Mouse (Mus musculus) lung, adult 2 months (tissue): Measurements from ENCODE around the gene Lrrc32. TPM values are rescaled to one million over a fixed set of nuclear protein-coding genes. Genes with fewer than 3 reads are reported as not detected.
A peak's percentile ranks its signal among the peaks of the same experiment; 100 is the strongest.

Experiments
- DNase-seq: peaks from one replicate; pipeline ENCODE4 v3.0.0; 2022
- H3K4me1 ChIP-seq: fragments of 200-500 bp; 2 replicates; pipeline ENCODE4 v1.6.1; 2011; ENCODE audit warnings: low read length; ENCODE audit not compliant: control insufficient read depth, insufficient read depth
- H3K4me3 ChIP-seq: fragments of 200-500 bp; replicated peaks from 2 replicates; pipeline ENCODE3; 2011; ENCODE audit warnings: low read depth, mild to moderate bottlenecking, control low read depth, low read length; ENCODE audit errors: extremely low read depth
- CTCF ChIP-seq: fragments of 200-500 bp; IDR thresholded peaks from 2 replicates; pipeline ENCODE4 v1.5.1; 2011; ENCODE audit warnings: mild to moderate bottlenecking, low read length, control low read depth; ENCODE audit not compliant: insufficient read depth
- POLR2A ChIP-seq: fragments of 200-500 bp; IDR thresholded peaks from 2 replicates; pipeline ENCODE4 v1.6.1; 2011; ENCODE audit warnings: low read depth, mild to moderate bottlenecking, control low read depth, low read length, borderline replicate concordance; ENCODE audit errors: extremely low read depth
- WGBS: fragments of 180-500 bp; shearing (Covaris S2); methylation state at CpG from one replicate; pipeline ENCODE4 v1.1.7; 2018; 5-methylcytosine and 5-hydroxymethylcytosine counted together
- polyA plus RNA-seq: library from polyadenylated mRNA; depleted of rRNA; stranded (reverse); fragments of >200 nt; gene quantifications from 2 replicates; pipeline ENCODE4 v1.2.3, GENCODE M21; 2012

Lrrc32 gene
- polyA plus RNA-seq, 1 experiment: 38.4 TPM

DNA sequence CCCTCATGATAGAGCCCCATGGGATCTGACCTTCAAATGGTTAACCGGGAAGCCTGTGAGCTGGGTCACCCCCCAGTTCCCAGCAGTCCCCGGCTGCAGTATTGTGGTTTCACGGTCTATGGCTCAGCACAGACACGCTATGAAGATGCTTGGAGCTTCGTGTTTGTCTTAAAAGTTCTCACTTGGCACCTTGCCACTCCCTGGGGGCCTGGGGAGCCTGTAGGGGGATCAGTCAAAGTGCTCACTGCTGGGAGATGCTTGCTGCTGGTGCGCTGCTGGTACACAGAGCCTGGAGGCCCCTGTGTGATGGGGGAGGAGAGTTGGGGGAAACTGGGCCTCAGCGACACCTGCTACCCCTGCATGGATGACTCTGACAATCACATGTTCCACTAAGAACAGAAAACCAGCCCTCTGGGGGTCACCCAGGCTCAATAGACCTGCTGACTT is 2.6 kb upstream of the Lrrc32 start:
- Histone ChIP-seq H3K4me1 (peaks cover 7% of the 10 kb centered on the region; the same call in 1 of the 2 replicates), H3K4me3 (no peak overlapping the region)
- WGBS: 77% methylated on average over 7 of the region's 7 CpGs
- TF ChIP-seq CTCF (no peak), POLR2A (no peak)
- DNase-seq: no peak

DNA sequence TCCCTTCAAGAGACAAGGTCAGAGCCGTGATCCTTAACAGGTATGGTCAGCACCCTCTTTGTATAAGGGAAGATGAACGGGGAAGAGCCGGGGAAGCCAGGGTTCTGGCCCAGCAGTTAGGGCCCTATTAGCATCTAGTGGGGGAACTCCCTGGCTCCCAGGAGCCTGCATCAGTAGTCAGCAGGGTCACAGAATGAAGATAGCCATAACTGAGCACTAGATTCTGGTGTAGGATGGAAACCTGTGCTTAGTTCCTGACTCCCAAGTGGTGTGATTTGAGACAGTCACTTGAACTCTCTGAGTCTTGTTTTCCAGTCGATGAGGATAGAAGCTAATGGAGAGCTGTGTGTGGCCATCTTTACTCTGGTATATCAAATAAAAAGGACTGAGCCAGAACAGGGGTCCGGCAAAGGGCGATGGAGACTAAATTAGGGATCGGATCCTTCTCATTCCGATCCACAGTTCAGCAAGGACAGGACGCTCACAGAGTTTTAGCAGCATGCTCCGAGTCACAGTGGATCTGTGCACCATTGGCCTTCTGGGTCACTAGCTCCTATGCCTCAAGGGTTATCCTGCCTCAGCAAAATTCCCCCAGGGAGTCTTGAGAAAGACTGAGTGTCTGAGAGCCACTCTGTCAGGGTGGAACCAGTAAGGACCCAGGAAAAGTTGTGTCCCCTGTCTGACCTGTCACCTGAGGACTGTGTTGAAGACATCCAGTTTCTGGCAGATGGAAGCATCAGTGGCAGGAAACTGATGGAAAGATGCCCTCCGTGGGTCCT is 1.7 kb upstream of the Lrrc32 start:
- no peak overlapping the region for H3K4me3 ChIP-seq
- 94% methylated on average over 11 of the region's 11 CpGs for WGBS
- H3K4me1 ChIP-seq: peaks cover 7% of the 10 kb centered on the region; the same call in 1 of the 2 replicates
- DNase-seq: no peak
- no peak for TF ChIP-seq CTCF
- no peak for TF ChIP-seq POLR2A

DNA sequence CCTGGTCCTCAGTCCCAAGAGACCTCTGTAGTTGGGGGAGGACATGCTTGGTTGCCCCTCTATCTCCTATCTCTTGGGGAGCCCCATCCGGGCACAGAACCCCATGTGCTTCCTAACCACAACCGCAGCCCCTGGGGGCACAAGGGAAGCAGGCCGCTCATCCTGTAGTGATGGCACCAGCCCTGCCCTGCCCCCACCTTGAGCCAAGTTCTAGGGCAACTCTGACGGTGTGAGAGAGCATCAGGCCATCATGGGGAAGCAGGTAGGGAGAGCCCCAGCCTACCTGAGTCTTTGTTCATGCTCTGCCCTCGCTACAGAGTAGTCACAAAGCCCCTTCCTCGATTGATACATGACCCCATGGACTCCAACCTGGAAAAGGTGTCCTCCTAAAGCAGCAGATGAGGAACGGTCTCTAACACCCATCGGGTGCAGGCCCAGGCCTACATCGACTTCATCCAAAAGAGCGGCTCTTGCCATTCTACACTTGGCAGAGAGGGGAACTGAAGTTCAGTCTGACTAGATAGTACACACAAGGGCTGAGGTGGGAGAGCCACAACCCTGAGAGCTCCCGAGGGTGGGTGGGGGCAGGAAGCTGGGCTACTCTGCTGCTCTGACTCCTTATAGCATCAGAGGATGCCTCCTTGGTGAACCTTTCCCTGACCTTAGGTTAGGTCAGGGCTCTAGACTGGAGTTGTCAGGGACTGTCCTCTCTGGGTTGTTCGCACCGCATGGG is 519 bp upstream of the Lrrc32 start:
- no peak for TF ChIP-seq POLR2A
- TF ChIP-seq CTCF: no peak
- no peak for DNase-seq
- Histone ChIP-seq H3K4me1 (no peaks in the 10 kb centered on the region), H3K4me3 (no peak overlapping the region)
- WGBS: 85% methylated on average over 13 of the region's 13 CpGs

DNA sequence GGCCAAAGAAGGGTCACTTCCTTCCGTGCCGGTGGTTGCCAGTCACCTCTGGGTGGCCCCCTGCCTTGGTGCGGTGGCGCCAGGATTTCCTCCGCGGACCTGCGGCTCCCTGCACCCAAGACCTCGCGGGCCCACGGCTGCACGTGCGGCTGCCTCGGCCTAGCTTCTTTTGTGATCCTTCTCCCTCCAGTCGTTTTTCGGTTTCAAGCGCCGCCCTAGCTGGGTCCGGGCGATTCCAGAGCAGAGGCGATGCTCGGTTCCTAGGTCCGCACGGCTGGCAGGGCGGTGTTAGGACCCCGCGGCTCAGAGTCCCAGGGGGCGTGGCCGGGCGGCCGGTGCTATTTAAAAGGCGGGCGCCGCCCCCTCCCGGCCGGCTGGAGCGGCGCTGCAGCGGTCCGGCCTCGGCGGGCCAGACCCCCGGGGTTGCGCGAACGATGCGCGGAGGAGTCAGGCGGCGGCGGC is 571 bp downstream of the Lrrc32 start:
- Histone ChIP-seq H3K4me3 (peak overlapping the region; percentile 63), H3K4me1 (peaks cover 5% of the 10 kb centered on the region; the same call in 1 of the 2 replicates)
- TF ChIP-seq CTCF (no peak), POLR2A (peak; percentile 35; the same call in 1 of the 2 replicates)
- WGBS: under 1% methylated on average over 50 of the region's 50 CpGs
- DNase-seq: peak; percentile 71

DNA sequence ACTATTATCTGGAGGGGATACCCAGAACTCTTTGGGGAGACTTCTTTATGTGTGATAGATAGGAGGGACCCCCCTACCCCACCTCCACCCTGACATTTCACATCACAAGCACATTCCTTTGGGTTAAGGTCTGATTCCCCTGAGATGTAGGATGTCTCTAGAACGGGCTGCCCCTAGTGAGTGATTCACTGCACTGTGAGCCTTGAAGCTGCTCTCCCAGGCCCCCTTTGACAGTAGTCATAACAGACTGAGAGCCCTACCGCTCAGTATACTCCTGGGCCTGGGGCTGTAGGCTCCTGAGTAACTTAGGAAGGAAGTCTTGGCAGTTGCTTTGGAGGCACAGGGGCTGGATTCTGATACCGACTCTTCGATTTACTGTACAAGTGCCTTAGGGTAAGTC is 1.2 kb downstream of the Lrrc32 start:
- WGBS: 35% methylated on average over 4 of the region's 4 CpGs
- DNase-seq: no peak
- H3K4me1 ChIP-seq: peaks cover 5% of the 10 kb centered on the region; the same call in 1 of the 2 replicates

DNA sequence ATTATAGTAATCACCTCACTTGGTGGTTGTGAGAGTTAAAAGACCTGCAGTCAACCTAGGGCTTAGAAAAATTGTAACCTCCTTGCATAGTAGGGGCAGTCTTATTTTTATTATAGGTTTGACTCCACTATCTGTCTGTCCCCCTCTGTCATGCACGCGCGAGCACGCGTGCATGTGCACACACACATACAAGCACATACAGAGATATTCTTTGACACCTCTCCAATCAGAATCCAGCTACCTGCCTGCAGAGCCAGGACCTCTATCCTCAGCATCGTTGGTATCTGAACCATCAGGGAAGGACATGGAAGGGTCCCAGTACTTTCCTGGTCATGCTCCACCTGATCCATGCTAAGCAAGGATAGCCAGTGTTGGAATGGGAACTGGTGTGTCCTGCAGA is 1.8 kb downstream of the Lrrc32 start:
- DNase-seq: no peak
- Histone ChIP-seq H3K4me3 (peak overlapping the region; percentile 54), H3K4me1 (peaks cover 7% of the 10 kb centered on the region; the same call in 1 of the 2 replicates)
- TF ChIP-seq CTCF: no peak
- TF ChIP-seq POLR2A: no peak
- WGBS: 82% methylated on average over 6 of the region's 6 CpGs

More for the DNA sequence above, 1.2 kb downstream of the Lrrc32 start:
- TF ChIP-seq CTCF: no peak
- no peak for TF ChIP-seq POLR2A
- H3K4me3 ChIP-seq: peak overlapping the region; percentile 54

DNA sequence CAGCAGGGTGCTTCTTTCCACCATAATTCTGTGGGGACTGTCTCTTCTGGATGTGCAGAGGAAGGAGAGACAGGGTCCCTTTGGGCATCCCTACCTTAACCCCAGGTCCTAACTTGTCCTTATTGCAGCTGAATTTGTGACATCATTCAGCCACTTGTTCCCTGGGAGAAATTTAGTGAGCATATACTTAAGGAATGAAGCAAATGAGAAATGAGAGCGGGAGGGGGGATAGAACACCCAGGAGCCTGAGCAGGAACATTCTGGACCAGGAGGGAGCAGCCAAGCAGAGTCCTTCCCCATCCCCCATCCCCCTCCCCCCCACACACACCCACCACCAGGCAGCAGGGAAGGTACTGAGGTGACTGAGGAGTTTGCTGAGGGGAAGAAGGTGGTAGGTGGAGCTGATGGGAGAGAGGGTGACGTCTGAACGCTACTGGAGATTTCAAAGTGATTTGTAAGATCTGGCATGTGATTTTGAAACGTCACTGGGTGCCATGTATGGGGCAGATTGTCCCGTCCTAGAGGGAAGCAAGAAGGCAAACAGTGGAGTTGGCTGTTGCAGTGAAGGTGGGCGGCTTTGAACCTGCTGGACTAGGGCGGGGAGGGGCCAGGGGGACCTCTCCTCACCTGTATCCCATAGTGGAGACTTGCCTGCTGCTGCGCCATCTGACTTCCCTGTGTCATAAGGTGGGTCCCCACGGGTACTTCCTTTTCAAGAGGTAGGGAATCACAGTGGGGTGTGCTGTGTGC is 2.5 kb downstream of the Lrrc32 start:
- no peak for TF ChIP-seq POLR2A
- no peak for TF ChIP-seq CTCF
- Histone ChIP-seq H3K4me1 (peaks cover 10% of the 10 kb centered on the region; the same call in 1 of the 2 replicates), H3K4me3 (peak overlapping the region; percentile 60)
- DNase-seq: no peak
- 52% methylated on average over 9 of the region's 9 CpGs for WGBS

DNA sequence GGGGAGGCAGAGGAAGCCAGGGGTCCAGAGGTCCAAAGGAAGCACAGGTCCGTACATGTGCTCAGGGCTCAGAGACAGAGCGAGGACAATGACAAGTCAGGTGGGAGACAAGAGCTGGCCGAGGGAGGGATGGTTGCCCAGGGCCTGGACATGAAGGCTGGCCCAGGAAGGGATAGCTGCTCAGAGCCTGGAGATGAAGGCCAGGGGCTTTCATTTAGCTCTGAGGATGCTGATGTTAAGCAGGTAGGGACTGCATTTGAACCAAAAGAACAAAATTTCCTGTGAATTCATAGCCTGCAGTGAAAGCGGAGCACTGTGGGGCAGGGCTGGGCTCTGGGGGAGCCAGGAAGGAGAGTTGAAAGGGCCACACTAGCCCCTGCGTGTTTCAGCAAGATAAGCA is 3.2 kb downstream of the Lrrc32 start:
- TF ChIP-seq CTCF (no peak), POLR2A (no peak)
- Histone ChIP-seq H3K4me3 (peak overlapping the region; percentile 60), H3K4me1 (peaks cover 10% of the 10 kb centered on the region; the same call in 1 of the 2 replicates)
- WGBS: 64% methylated on average over 5 of the region's 5 CpGs
- DNase-seq: no peak

DNA sequence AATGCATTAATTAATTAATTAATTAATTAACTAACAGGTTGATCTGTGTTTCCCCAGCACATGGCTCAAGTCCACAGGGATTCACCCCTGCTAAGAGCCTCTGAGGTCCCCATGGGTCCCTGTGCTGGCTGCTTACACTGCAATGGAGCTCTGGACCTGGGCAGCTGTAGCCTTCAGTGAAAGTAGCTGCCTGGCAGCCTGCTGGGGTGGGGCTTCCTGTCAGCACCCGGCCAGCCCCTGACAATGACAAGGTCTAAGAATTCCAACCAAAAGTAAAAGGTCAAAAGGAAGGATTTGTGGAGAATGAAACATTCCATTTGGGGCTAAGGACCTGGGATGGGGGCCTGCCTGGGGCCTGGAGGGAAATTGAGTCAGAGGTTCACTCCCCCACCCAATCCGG is 4.2 kb downstream of the Lrrc32 start:
- 60% methylated on average over 2 of the region's 2 CpGs for WGBS
- no peak for DNase-seq
- TF ChIP-seq POLR2A: 0 out of 2 replicates have a peak, but pooled peaks have one; percentile 13
- TF ChIP-seq CTCF: no peak
- H3K4me3 ChIP-seq: no peak overlapping the region
- peaks cover 10% of the 10 kb centered on the region; the same call in 1 of the 2 replicates for H3K4me1 ChIP-seq
